Mouse (Mus musculus): ENCODE measurements around the gene Tgfbr1.

- no peak for TF ChIP-seq CTCF (IDR thresholded peaks at IDR 0.05; ENCODE audit: extremely low read depth, insufficient read depth, insufficient read length, insufficient replicate concordance)
- TF ChIP-seq POLR2A (IDR thresholded peaks at IDR 0.05; ENCODE audit: low read depth, low read length), result peak; percentile 89
Measured at GRCm38 (mm10) chr4:47352803-47353388, at the start of gene Tgfbr1.

Data from spleen, adult 2 months (tissue).